Mouse (Mus musculus): ENCODE data around the gene Ift172.

GRCm38 (mm10) chr5:31240637-31241521 lies 50.0 kb downstream of the Ift172 start, which contains the start of the genes Nrbp1 and Gm9970:
- TF ChIP-seq CTCF (IDR thresholded peaks at IDR 0.05; ENCODE audit: control insufficient read depth, insufficient read depth, insufficient read length) (no peak), MAX (IDR thresholded peaks at IDR 0.05) (no peak), CEBPB (IDR thresholded peaks at IDR 0.05; ENCODE audit: low read depth) (no peak), USF1 (IDR thresholded peaks at IDR 0.05; ENCODE audit: low read depth) (no peak), MYOD1 (IDR thresholded peaks at IDR 0.05; ENCODE audit: control insufficient read depth, insufficient read length, low read depth) (no peak)
